Mouse (Mus musculus) stomach, postnatal 0 days (tissue): ENCODE measurements at regions not wholly inside any gene's neighbourhood (a gene's known extent, or its start where the extent isn't known, plus 50 kb on each side); places are given as distances from the start of the nearest gene placed in this dataset.

Experiments
- CTCF ChIP-seq: IDR thresholded peaks from 2 replicates; pipeline ENCODE4 v1.5.1; 2016; ENCODE audit warnings: antibody characterized with exemption, low read depth, mild to moderate bottlenecking, moderate library complexity
- EP300 ChIP-seq: optimal IDR thresholded peaks from 2 replicates; pipeline ENCODE3; 2016; ENCODE audit warnings: antibody characterized with exemption

DNA sequence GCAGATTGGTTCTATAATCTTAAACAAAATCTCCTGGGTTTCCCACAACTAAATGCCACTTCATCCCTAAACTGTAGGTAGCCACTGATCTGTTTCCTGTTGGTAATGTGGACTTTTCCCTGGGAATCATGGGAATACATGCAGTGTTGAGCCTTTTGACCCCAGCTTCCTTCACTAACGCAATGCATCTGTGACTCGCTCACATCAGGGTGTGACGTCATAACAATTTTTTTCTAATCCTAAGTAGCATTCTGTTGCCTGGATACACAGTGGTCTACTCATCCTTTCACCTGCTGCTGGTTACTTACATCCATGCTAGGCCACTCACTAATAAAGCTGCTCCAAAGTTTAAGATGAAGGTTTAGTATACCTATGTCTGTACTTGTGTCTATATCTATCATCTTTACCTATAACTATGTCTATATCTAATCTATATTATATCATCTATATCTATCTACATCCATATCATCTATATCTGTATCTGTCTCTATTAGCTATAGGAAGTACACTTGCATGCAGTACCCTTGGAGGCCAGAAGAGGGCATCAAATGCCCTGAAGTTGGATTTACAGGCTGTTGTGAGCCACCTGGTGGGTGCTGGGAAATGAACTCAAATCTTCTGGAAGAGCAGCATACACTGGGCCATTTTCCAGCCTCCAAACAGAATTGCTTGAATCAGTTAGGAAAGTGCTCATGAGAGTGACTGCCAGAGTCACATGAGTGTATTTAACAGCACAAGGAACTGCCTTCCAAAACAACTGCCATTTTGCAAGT, 157.5 kb upstream of the Rpl34 start:
- TF ChIP-seq CTCF (peak; percentile 69), EP300 (no peak)
